Mouse (Mus musculus): ENCODE results near the gene Pbrm1.

GRCm38 (mm10) chr14:31161191-31161590, 142.3 kb downstream of the Pbrm1 start:
- no peak for TF ChIP-seq CTCF (IDR thresholded peaks at IDR 0.05; ENCODE audit: borderline replicate concordance, extremely low read depth, insufficient read depth, insufficient read length)
- TF ChIP-seq POLR2A (IDR thresholded peaks at IDR 0.05; ENCODE audit: borderline replicate concordance, extremely low read depth, insufficient read depth, insufficient read length, poor library complexity, severe bottlenecking): no peak

Measured in brain, embryonic 14.5 days (tissue).